ENCODE assay signal across 14 mouse cellular contexts in genomic region chr13:62856850-62857249, GRCm38 (mm10). TPM values are rescaled to one million over a fixed set of nuclear protein-coding genes. Genes with fewer than 3 reads are reported as not detected.
DNase-seq lines count a peak whose midpoint lies in the region; ATAC-seq and TF ChIP-seq lines count a peak whose summit lies in the region.
"Had no signal": no experiment of that assay in that cellular context is flagged by ENCODE, and none has a peak within 500 bp of the region (broad histone marks: within the 10 kb centered on the region; RNA-seq: fewer than 3 reads in every experiment).

No protein-coding gene starts in this region.

- WGBS in heart, adult 2 months: 50% methylated on average over 14 of the region's 14 CpGs
- WGBS in heart, embryonic 10.5 days: 82% methylated on average over 14 of the region's 14 CpGs
- 79% methylated on average over 14 of the region's 14 CpGs for WGBS in liver, embryonic 11.5 days
- WGBS in liver, embryonic 12.5 days (ENCODE audit: insufficient replicate concordance): 70% methylated on average over 14 of the region's 14 CpGs
- WGBS in intestine, embryonic 16.5 days: 66% methylated on average over 14 of the region's 14 CpGs

- no peak for TF ChIP-seq CTCF in heart, adult 2 months (IDR thresholded peaks at IDR 0.05)

- no peak overlapping the region; the same call in 1 of the 2 replicates for H3K4me3 ChIP-seq in heart, adult 2 months
- H3K4me3 ChIP-seq in heart, embryonic 10.5 days: no peak overlapping the region
- H3K4me3 ChIP-seq in liver, embryonic 11.5 days (ENCODE audit: low read depth, low read length): no peak overlapping the region
- no peak overlapping the region for H3K4me3 ChIP-seq in liver, embryonic 12.5 days
- H3K4me3 ChIP-seq in intestine, embryonic 16.5 days (ENCODE audit: low read length): peak overlapping the region; percentile 49

- H3K9ac ChIP-seq in heart, adult 2 months (ENCODE audit: low read depth, low read length): no peak overlapping the region
- no peak overlapping the region for H3K9ac ChIP-seq in liver, embryonic 11.5 days (ENCODE audit: low read depth, low read length)
- no peak overlapping the region for H3K9ac ChIP-seq in liver, embryonic 12.5 days
- no peak overlapping the region for H3K9ac ChIP-seq in intestine, embryonic 16.5 days (ENCODE audit: low read depth, low read length)
- H3K9ac ChIP-seq: lung, embryonic 14.5 days had no signal

- no peaks in the 10 kb centered on the region for H3K36me3 ChIP-seq in heart, adult 2 months (ENCODE audit: control insufficient read depth, insufficient read depth, low read length)
- no peaks in the 10 kb centered on the region for H3K36me3 ChIP-seq in heart, embryonic 10.5 days
- H3K36me3 ChIP-seq in liver, embryonic 11.5 days (ENCODE audit: control insufficient read depth, insufficient read depth, low read length): no peaks in the 10 kb centered on the region
- H3K36me3 ChIP-seq in liver, embryonic 12.5 days: no peaks in the 10 kb centered on the region
- no peaks in the 10 kb centered on the region for H3K36me3 ChIP-seq in intestine, embryonic 16.5 days (ENCODE audit: control insufficient read depth, insufficient read depth, low read length)
- H3K36me3 ChIP-seq: embryonic facial prominence, embryonic 10.5 days; heart, embryonic 15.5 days had no signal

- H3K27me3 ChIP-seq in heart, adult 2 months (ENCODE audit: control insufficient read depth, insufficient read depth, low read length): no peaks in the 10 kb centered on the region
- no peaks in the 10 kb centered on the region for H3K27me3 ChIP-seq in heart, embryonic 10.5 days (ENCODE audit: insufficient read depth, poor library complexity, severe bottlenecking)
- H3K27me3 ChIP-seq in liver, embryonic 11.5 days (replicated peaks; ENCODE audit: control insufficient read depth, insufficient read depth, low read length): no peaks in the 10 kb centered on the region
- H3K27me3 ChIP-seq in liver, embryonic 12.5 days (replicated peaks): no peaks in the 10 kb centered on the region
- no peaks in the 10 kb centered on the region for H3K27me3 ChIP-seq in intestine, embryonic 16.5 days (replicated peaks; ENCODE audit: control insufficient read depth, insufficient read depth, low read length)
- H3K27me3 ChIP-seq: heart, embryonic 15.5 days; Patski had no signal

- no peak for ATAC-seq in liver, embryonic 11.5 days (replicated peaks; ENCODE audit: low FRiP score)
- ATAC-seq in liver, embryonic 12.5 days: no peak
- no peak; the same call in 1 of the 2 replicates for ATAC-seq in intestine, embryonic 16.5 days

- H3K4me1 ChIP-seq in heart, adult 2 months (ENCODE audit: control insufficient read depth, insufficient read depth, low read length): peaks cover 3% of the 10 kb centered on the region
- 0 out of 2 replicates have a peak, but pooled peaks cover 3% of the 10 kb centered on the region for H3K4me1 ChIP-seq in heart, embryonic 10.5 days
- no peaks in the 10 kb centered on the region; the same call in 1 of the 2 replicates for H3K4me1 ChIP-seq in liver, embryonic 11.5 days (replicated peaks; ENCODE audit: control insufficient read depth, insufficient read depth, low read length)
- peaks cover 4% of the 10 kb centered on the region; the same call in 1 of the 2 replicates for H3K4me1 ChIP-seq in liver, embryonic 12.5 days
- H3K4me1 ChIP-seq in intestine, embryonic 16.5 days (ENCODE audit: control insufficient read depth, insufficient read depth, low read length): peaks cover 12% of the 10 kb centered on the region

- DNase-seq in heart, adult 2 months: peak; percentile 32 to 51
- DNase-seq in heart, embryonic 10.5 days (ENCODE audit: low spot score): no peak
- no peak for DNase-seq in liver, embryonic 11.5 days (ENCODE audit: low spot score)
- peak; percentile 40 to 54 for DNase-seq in gastrocnemius, adult 8-10 months (ENCODE audit: low spot score in 2 of 2)
- no peak for DNase-seq in layer of hippocampus, adult 9-10 months (ENCODE audit: low spot score)
- no peak for DNase-seq in cerebellum, postnatal 36 days

- no peaks in the 10 kb centered on the region for H3K79me2 ChIP-seq in heart, adult 2 months (replicated peaks; ENCODE audit: control insufficient read depth, insufficient read depth, low read length)

- H3K9me3 ChIP-seq in heart, embryonic 10.5 days: no peaks in the 10 kb centered on the region
- no peaks in the 10 kb centered on the region for H3K9me3 ChIP-seq in liver, embryonic 11.5 days (ENCODE audit: control insufficient read depth, low read length)
- no peaks in the 10 kb centered on the region for H3K9me3 ChIP-seq in liver, embryonic 12.5 days (replicated peaks)
- H3K9me3 ChIP-seq in intestine, embryonic 16.5 days (ENCODE audit: control insufficient read depth, low read length): no peaks in the 10 kb centered on the region
- H3K9me3 ChIP-seq: embryonic facial prominence, embryonic 10.5 days; heart, embryonic 15.5 days had no signal

- intact Hi-C loops in heart, adult 2 months (cut with DNase I): loop anchor here (2.0 to 10.0 kb wide), 2 partner anchors 230 to 392 kb away; partner anchors contain the start of gene Gm49359

- no peak for TF ChIP-seq EP300 in heart, adult 2 months (IDR thresholded peaks at IDR 0.05; ENCODE audit: insufficient read depth, low read depth, low read length)

- H3K4me2 ChIP-seq in liver, embryonic 11.5 days: peak overlapping the region; percentile 64; the same call in 1 of the 2 replicates
- no peak overlapping the region for H3K4me2 ChIP-seq in liver, embryonic 12.5 days
- peak overlapping the region; percentile 75 for H3K4me2 ChIP-seq in intestine, embryonic 16.5 days (ENCODE audit: low read depth, low read length)

- TF ChIP-seq POLR2A in heart, adult 2 months (IDR thresholded peaks at IDR 0.05; ENCODE audit: insufficient read depth, low read depth, low read length): no peak

- peak overlapping the region; percentile 30 for H3K27ac ChIP-seq in heart, adult 2 months
- no peak overlapping the region for H3K27ac ChIP-seq in heart, embryonic 10.5 days
- H3K27ac ChIP-seq in liver, embryonic 11.5 days (ENCODE audit: low read depth, low read length): no peak overlapping the region
- H3K27ac ChIP-seq in liver, embryonic 12.5 days: no peak overlapping the region
- H3K27ac ChIP-seq in intestine, embryonic 16.5 days (ENCODE audit: low read length): peak overlapping the region; percentile 66; the same call in 1 of the 2 replicates
- H3K27ac ChIP-seq: heart, embryonic 15.5 days; layer of hippocampus, adult 2 months had no signal

RNA-seq across cellular contexts. Expression of gene Fbp2, which starts 1.4 kb away (rescaled TPM):
- 10 to 100 TPM; 23.7 to 29.4 TPM for total RNA-seq in heart, adult 2 months (2021)
- 15.1 and 29.4 TPM in 2 replicates for polyA plus RNA-seq in heart, adult 2 months (2012; rRNA removed)
- 0.31 and 0.41 TPM in 2 replicates for polyA plus RNA-seq in heart, embryonic 10.5 days (2016; fragmentation: Nextera tagmentation; extraction: Ambion mirVana)
- polyA plus RNA-seq in liver, embryonic 11.5 days (2014; fragmentation: Nextera tagmentation; extraction: Ambion mirVana): not detected in 2 replicates
- not detected in 2 replicates for polyA plus RNA-seq in liver, embryonic 12.5 days (2016; fragmentation: Nextera tagmentation; extraction: Ambion mirVana)
- 100 to 1,000 TPM in 1 of 4 experiments, 10 to 100 TPM in 3; 29.0 to 122 (median 55.0) TPM for total RNA-seq in gastrocnemius, adult 8-10 months (2022)
- 406 and 487 TPM in 2 replicates for polyA plus RNA-seq in intestine, embryonic 16.5 days (2015; fragmentation: Nextera tagmentation; extraction: Ambion mirVana)
- total RNA-seq: layer of hippocampus, adult 2 months had no signal
- polyA plus RNA-seq: lung, embryonic 14.5 days had no signal

RNA-seq across cellular contexts. Expression of gene Fbp1, which starts 31.2 kb away (rescaled TPM):
- total RNA-seq in heart, adult 2 months (2021): not detected
- 0.51 and 0.94 TPM in 2 replicates for polyA plus RNA-seq in heart, adult 2 months (2012; rRNA removed)
- polyA plus RNA-seq in heart, embryonic 10.5 days (2016; fragmentation: Nextera tagmentation; extraction: Ambion mirVana): 0.25 TPM in 1 of 2 replicates, not detected in the other
- polyA plus RNA-seq in liver, embryonic 11.5 days (2014; fragmentation: Nextera tagmentation; extraction: Ambion mirVana): not detected in 2 replicates
- not detected in 2 replicates for polyA plus RNA-seq in liver, embryonic 12.5 days (2016; fragmentation: Nextera tagmentation; extraction: Ambion mirVana)
- under 1 TPM in 1 of 4 experiments, not detected in 3; 0.78 TPM for total RNA-seq in gastrocnemius, adult 8-10 months (2022)
- polyA plus RNA-seq in intestine, embryonic 16.5 days (2015; fragmentation: Nextera tagmentation; extraction: Ambion mirVana): 6.3 and 12.4 TPM in 2 replicates
- polyA plus RNA-seq: embryonic facial prominence, embryonic 10.5 days; forebrain, embryonic 14.5 days; Patski had no signal

Comparison
In these comparisons a context has a peak if more than half of its experiments do, and no peak if none do; other contexts are left out.
1. DNase-seq: peak in heart, adult 2 months (2 of 2) and gastrocnemius, adult 8-10 months (2 of 2); none in heart, embryonic 10.5 days (single experiment), liver, embryonic 11.5 days (single experiment), layer of hippocampus, adult 9-10 months (single experiment) and cerebellum, postnatal 36 days (0 of 2).
2. H3K27ac ChIP-seq: peak in heart, adult 2 months (single experiment) and intestine, embryonic 16.5 days (single experiment); none in heart, embryonic 10.5 days (single experiment), liver, embryonic 11.5 days (single experiment) and liver, embryonic 12.5 days (single experiment).
3. RNA of gene Fbp2, which starts 1.4 kb away (polyA plus RNA-seq): 406 to 487 TPM in intestine, embryonic 16.5 days; 15.1 to 29.4 TPM in heart, adult 2 months, 0.31 to 0.41 TPM in heart, embryonic 10.5 days, not detected in liver, embryonic 11.5 days and not detected in liver, embryonic 12.5 days; every median in the first group is over 10 times any median in the second.